Mouse (Mus musculus): ENCODE data around the gene Ltbp3. TPM values are rescaled to one million over a fixed set of nuclear protein-coding genes. Genes with fewer than 3 reads are reported as not detected.

Ltbp3 gene
- polyA plus RNA-seq, 1 experiment: 11.4 TPM

DNA sequence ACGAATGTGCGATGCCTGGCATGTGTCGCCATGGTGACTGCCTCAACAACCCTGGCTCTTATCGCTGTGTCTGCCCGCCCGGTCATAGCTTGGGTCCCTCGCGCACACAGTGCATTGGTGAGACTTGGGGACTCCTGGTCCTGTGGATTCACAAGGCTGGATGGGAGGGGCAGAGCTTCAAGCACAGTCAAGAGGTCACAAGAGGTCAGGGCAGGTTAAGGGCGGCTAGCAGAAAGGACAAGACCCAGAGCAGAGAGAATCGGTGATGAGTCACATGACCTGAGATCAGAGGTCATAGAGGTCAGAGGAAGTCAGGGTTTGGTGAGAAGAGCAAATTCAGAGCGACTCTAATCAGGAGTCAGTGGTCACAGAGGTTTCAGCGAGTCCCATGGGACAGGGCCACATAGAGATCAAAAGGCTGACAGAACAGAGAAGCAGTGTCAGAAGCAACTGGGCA, 6.2 kb downstream of the Ltbp3 start:
- no peak overlapping the region for H3K4me3 ChIP-seq (ENCODE audit: insufficient read depth, low read length)
- TF ChIP-seq POLR2A (IDR thresholded peaks at IDR 0.05; ENCODE audit: borderline replicate concordance, low read depth, low read length): no peak
- TF ChIP-seq CTCF (IDR thresholded peaks at IDR 0.05; ENCODE audit: low read depth, low read length): no peak
- H3K27ac ChIP-seq (ENCODE audit: insufficient read depth, low read depth, low read length): no peak overlapping the region
- H3K4me1 ChIP-seq (ENCODE audit: control insufficient read depth, insufficient read depth, low read length): peaks cover 14% of the 10 kb centered on the region

DNA sequence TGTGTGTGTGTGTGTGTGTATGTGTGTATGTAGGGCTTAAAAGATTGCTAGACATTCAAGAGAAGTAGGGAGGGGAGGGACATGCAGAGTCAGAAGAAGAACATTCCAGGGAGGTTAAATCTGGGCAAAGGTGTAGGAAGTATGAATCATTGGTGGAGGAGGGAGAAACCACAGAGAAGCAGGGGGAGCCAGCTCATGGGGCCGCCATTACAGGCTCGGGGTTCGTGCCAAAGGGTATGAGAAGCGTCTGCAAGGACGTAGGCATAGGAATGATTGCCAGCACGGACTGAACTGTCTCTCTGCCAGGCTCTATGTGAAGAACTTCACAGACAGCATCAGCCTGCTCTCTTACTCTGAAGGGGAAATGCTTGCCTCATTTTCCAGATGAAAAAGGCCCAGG, 8.8 kb downstream of the Ltbp3 start:
- Histone ChIP-seq H3K4me3 (ENCODE audit: insufficient read depth, low read length) (no peak overlapping the region), H3K27ac (ENCODE audit: insufficient read depth, low read depth, low read length) (no peak overlapping the region), H3K4me1 (ENCODE audit: control insufficient read depth, insufficient read depth, low read length) (peaks cover 5% of the 10 kb centered on the region; the same call in 1 of the 2 replicates)
- no peak for TF ChIP-seq POLR2A (IDR thresholded peaks at IDR 0.05; ENCODE audit: borderline replicate concordance, low read depth, low read length)

DNA sequence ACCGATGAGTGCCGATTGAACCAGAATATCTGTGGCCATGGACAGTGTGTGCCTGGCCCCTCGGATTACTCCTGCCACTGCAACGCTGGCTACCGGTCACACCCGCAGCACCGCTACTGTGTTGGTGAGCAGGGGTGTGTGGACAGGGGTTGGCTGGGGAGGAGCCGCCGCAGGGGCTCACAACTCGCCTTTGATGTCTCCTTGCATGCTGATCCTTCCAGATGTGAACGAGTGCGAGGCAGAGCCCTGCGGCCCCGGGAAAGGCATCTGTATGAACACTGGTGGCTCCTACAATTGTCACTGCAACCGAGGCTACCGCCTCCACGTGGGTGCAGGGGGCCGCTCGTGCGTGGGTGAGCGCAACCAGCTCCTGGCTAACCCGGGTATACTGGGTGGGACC, 10.2 kb downstream of the Ltbp3 start:
- no peak for TF ChIP-seq POLR2A (IDR thresholded peaks at IDR 0.05; ENCODE audit: borderline replicate concordance, low read depth, low read length)
- TF ChIP-seq CTCF (IDR thresholded peaks at IDR 0.05; ENCODE audit: low read depth, low read length): no peak
- H3K4me3 ChIP-seq (ENCODE audit: insufficient read depth, low read length): no peak overlapping the region
- no peak overlapping the region for H3K27ac ChIP-seq (ENCODE audit: insufficient read depth, low read depth, low read length)
- peaks cover 5% of the 10 kb centered on the region; the same call in 1 of the 2 replicates for H3K4me1 ChIP-seq (ENCODE audit: control insufficient read depth, insufficient read depth, low read length)

DNA sequence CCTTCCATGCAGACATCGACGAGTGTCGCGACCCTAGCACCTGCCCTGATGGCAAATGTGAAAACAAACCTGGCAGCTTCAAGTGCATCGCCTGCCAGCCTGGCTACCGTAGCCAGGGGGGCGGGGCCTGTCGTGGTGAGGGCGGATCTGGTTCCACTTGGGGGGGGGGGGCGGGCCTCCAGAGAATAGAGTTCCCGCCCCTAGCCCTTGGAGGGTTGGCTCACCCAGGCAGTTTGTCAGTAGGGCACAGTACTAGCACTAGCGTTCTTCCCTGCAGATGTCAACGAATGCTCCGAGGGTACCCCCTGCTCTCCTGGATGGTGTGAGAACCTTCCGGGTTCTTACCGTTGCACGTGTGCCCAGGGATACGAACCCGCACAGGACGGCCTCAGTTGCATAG, 11.0 kb downstream of the Ltbp3 start:
- no peak for TF ChIP-seq POLR2A (IDR thresholded peaks at IDR 0.05; ENCODE audit: borderline replicate concordance, low read depth, low read length)
- no peak for TF ChIP-seq CTCF (IDR thresholded peaks at IDR 0.05; ENCODE audit: low read depth, low read length)
- peaks cover 5% of the 10 kb centered on the region; the same call in 1 of the 2 replicates for H3K4me1 ChIP-seq (ENCODE audit: control insufficient read depth, insufficient read depth, low read length)
- H3K4me3 ChIP-seq (ENCODE audit: insufficient read depth, low read length): no peak overlapping the region
- no peak overlapping the region for H3K27ac ChIP-seq (ENCODE audit: insufficient read depth, low read depth, low read length)

DNA sequence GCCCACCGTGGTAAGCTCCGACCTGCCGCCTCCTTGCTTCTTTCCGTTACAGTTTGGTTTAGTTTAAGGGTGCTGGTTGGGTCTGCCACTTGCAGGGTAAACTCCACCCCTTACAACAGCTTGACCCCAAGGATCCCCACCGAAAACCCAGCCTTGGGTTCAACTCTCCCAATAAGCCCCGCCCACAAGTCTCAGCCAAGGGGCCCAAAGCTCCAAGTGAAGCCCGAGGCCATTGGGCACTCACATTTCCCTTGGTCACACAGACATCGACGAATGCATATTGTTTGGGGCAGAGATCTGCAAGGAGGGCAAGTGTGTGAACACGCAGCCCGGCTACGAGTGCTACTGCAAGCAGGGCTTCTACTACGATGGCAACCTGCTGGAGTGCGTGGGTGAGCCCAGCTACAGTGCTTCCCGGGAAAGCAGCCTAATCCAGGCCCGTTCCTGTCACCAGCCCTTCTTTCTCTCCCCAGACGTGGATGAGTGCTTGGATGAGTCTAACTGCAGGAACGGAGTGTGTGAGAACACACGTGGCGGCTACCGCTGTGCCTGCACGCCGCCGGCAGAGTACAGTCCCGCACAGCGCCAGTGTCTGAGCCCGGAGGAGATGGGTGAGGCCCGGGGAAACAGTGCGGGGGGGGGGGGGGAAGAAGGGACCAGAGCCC, 15.7 kb downstream of the Ltbp3 start:
- H3K4me3 ChIP-seq (ENCODE audit: insufficient read depth, low read length): no peak overlapping the region
- TF ChIP-seq POLR2A (IDR thresholded peaks at IDR 0.05; ENCODE audit: borderline replicate concordance, low read depth, low read length) (no peak), CTCF (IDR thresholded peaks at IDR 0.05; ENCODE audit: low read depth, low read length) (no peak)
- no peak overlapping the region for H3K27ac ChIP-seq (ENCODE audit: insufficient read depth, low read depth, low read length)
- no peaks in the 10 kb centered on the region for H3K4me1 ChIP-seq (ENCODE audit: control insufficient read depth, insufficient read depth, low read length)

DNA sequence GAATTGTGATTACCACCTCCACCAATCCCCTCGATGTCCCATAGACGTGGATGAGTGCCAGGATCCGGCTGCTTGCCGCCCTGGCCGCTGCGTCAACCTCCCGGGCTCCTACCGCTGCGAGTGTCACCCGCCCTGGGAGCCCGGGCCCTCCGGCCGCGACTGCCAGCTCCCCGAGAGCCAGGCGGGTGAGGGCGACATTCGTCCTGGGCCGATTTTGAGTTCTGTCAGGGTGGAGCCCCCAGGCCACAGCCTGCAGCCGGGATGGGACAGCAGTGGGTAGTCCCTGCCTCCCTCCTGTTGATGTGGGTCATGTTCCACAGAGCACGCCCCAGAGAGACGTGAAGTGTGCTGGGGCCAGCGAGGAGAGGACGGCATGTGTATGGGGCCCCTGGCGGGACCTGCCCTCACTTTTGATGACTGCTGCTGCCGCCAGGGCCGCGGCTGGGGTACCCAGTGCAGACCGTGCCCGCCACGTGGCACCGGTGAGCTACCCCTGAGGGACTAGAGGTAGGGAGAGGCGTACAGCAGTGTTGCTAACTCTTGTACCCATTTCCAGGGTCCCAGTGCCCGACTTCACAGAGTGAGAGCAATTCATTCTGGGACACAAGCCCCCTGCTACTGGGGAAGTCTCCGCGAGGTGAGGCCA, 16.4 kb downstream of the Ltbp3 start:
- no peak overlapping the region for H3K4me3 ChIP-seq (ENCODE audit: insufficient read depth, low read length)

DNA sequence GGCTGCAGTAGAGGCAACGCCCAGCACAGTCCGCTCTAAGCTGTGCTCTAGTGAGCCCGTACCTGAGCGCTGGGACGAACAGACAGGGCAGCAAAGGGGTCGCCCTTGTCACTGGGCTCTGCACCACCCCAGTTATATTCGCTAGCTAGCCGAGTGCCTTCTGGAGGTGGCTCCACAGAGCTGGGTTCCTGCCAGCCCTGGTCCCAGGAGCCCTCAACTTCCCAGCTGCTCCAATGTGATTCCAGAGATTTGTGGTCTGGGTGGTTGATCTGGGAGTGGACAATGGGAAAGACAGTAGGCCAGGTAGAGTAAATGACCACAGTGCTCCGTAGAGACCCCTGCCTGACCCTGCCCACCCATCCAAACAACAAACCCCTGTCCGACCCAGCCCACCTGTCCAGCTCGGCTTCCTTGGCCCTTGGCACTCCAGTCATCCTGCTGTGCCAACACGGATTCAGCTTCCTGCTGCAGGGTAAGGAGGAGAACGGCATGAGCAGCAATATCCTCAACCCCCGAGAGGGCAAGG, 18.2 kb downstream of the Ltbp3 start:
- no peak overlapping the region for H3K4me3 ChIP-seq (ENCODE audit: insufficient read depth, low read length)
- no peaks in the 10 kb centered on the region for H3K4me1 ChIP-seq (ENCODE audit: control insufficient read depth, insufficient read depth, low read length)
- H3K27ac ChIP-seq (ENCODE audit: insufficient read depth, low read depth, low read length): no peak overlapping the region
- TF ChIP-seq CTCF (IDR thresholded peaks at IDR 0.05; ENCODE audit: low read depth, low read length) (no peak), POLR2A (IDR thresholded peaks at IDR 0.05; ENCODE audit: borderline replicate concordance, low read depth, low read length) (no peak)

More for the DNA sequence above, 16.4 kb downstream of the Ltbp3 start:
- Histone ChIP-seq H3K27ac (ENCODE audit: insufficient read depth, low read depth, low read length) (no peak overlapping the region), H3K4me1 (ENCODE audit: control insufficient read depth, insufficient read depth, low read length) (no peaks in the 10 kb centered on the region)
- TF ChIP-seq CTCF (IDR thresholded peaks at IDR 0.05; ENCODE audit: low read depth, low read length) (no peak), POLR2A (IDR thresholded peaks at IDR 0.05; ENCODE audit: borderline replicate concordance, low read depth, low read length) (no peak)

DNA sequence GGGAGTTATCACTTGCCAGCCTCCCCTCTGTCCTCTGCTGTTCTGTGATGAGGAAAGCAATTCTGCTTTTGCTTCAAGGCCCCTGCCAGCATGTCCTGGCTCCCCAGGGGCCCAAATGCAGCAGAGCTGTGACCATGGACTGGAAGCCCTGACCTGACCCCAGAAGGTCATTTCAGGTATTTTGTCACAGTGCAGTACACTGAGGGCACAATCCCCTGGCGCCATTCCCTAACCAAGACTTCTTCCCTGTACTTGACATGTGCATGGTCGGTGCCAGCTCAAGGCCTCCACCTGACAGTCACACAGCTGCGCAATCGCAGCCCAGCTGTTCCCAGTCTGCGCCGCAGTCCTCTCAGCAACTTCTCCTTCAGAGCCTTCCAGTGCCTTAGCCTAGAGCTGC, 22.5 kb downstream of the Ltbp3 start:
- TF ChIP-seq POLR2A (IDR thresholded peaks at IDR 0.05; ENCODE audit: borderline replicate concordance, low read depth, low read length) (no peak), CTCF (IDR thresholded peaks at IDR 0.05; ENCODE audit: low read depth, low read length) (no peak)
- H3K4me1 ChIP-seq (ENCODE audit: control insufficient read depth, insufficient read depth, low read length): no peaks in the 10 kb centered on the region
- no peak overlapping the region for H3K4me3 ChIP-seq (ENCODE audit: insufficient read depth, low read length)
- no peak overlapping the region for H3K27ac ChIP-seq (ENCODE audit: insufficient read depth, low read depth, low read length)

DNA sequence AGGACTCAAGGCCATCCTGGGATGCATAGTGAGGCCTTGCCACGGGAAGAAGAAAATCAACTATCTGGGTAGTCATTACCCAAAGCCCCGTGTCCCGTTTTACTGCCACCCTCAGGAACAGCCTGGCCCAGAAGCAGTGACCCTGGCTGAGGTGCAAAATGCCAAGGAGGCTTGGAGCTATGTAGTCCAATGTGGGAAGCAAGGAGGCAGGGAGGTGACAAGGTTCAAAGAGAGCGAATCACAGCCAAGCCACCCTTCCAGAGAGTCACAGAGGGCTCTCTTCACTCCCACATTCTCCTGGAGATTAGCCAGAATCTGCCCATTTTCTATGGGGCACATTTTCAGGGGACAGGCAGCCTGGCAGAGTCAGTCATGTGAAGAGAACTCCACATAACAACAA, 26.6 kb downstream of the Ltbp3 start:
- no peak overlapping the region for H3K27ac ChIP-seq (ENCODE audit: insufficient read depth, low read depth, low read length)
- no peak for TF ChIP-seq POLR2A (IDR thresholded peaks at IDR 0.05; ENCODE audit: borderline replicate concordance, low read depth, low read length)
- TF ChIP-seq CTCF (IDR thresholded peaks at IDR 0.05; ENCODE audit: low read depth, low read length): no peak
- no peak overlapping the region for H3K4me3 ChIP-seq (ENCODE audit: insufficient read depth, low read length)
- H3K4me1 ChIP-seq (ENCODE audit: control insufficient read depth, insufficient read depth, low read length): peaks cover 8% of the 10 kb centered on the region

DNA sequence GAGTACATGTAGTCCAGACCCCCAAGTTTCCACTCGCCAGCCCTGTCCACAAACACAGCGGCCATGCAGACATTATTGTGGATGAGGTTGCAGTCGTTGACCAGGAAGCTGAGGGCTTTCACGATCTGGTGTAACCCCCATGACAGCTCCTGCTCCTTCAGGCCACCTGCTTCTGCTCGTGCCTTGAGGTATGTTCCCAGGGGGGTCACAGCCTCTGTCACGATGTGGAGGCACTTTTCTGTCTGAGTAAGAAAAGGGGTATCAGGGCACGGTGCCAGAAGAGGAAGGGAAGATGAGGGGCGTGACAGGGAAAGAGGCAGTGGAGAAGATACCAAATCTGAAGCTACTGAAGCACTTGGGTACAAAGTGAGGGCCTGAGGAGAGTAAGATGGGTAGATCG, 29.6 kb downstream of the Ltbp3 start:
- H3K4me3 ChIP-seq (ENCODE audit: insufficient read depth, low read length): peak overlapping the region; percentile 80
- TF ChIP-seq POLR2A (IDR thresholded peaks at IDR 0.05; ENCODE audit: borderline replicate concordance, low read depth, low read length): no peak
- TF ChIP-seq CTCF (IDR thresholded peaks at IDR 0.05; ENCODE audit: low read depth, low read length): no peak
- peaks cover 8% of the 10 kb centered on the region for H3K4me1 ChIP-seq (ENCODE audit: control insufficient read depth, insufficient read depth, low read length)
- peak overlapping the region; percentile 79; the same call in 1 of the 2 replicates for H3K27ac ChIP-seq (ENCODE audit: insufficient read depth, low read depth, low read length)

Measured in bone marrow macrophage, adult 2 months (primary cell).